Mouse (Mus musculus) lung, adult 2 months (tissue): ENCODE results near the gene Espl1.

Experiments used
- CTCF ChIP-seq: fragments of 200-500 bp; IDR thresholded peaks from 2 replicates; pipeline ENCODE4 v1.5.1; 2011; ENCODE audit warnings: mild to moderate bottlenecking, low read length, control low read depth; ENCODE audit not compliant: insufficient read depth
- POLR2A ChIP-seq: fragments of 200-500 bp; IDR thresholded peaks from 2 replicates; pipeline ENCODE4 v1.6.1; 2011; ENCODE audit warnings: low read depth, mild to moderate bottlenecking, control low read depth, low read length, borderline replicate concordance; ENCODE audit errors: extremely low read depth

DNA sequence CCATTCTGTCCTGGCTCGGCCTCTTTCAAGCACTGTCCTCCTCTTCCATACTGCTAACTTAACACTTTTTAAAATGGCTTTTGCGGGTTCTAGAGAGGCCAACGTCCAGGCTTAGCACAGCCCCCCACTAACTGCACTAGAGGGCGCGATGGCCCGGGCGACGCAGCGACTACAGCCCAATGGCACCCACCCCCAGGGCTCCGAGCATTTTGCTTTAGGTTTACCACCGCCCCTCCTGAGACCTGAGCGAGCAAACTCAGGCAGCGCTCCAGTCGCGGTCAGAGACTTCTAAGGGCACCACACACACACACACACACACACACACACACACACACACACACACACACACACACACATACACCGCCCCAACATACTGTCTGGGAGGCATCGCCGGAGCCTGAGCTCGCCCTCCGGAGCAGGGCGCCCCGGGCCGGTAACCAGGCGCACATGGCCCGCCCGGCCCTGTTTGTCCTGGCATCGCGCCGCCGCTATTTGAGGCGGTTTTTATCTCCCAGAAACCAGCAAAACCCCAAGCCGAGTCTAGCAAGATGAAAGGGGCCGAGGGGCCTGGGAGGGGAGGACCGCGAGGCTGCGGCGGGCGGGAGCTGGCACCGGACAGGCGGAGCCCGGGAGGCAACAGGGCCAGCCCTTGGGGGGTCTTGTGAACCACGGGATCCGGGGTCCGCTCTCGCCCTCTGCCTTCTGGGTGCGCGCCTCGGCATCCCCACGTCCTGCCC is 59.2 kb downstream of the Espl1 start:
- TF ChIP-seq CTCF (no peak), POLR2A (no peak)
